Mouse (Mus musculus) neural tube, embryonic 13.5 days (tissue): ENCODE results near the gene Pitpna. TPM values are rescaled to one million over a fixed set of nuclear protein-coding genes. Genes with fewer than 3 reads are reported as not detected.
A peak's percentile ranks its signal among the peaks of the same experiment; 100 is the strongest.

Source experiments
- ATAC-seq: fragments of 200-750 bp; cut with Nextera tagmentation; 2 replicates; pipeline ENCODE4 v1.8.0; 2017; ENCODE audit warnings: low read depth, mild to moderate bottlenecking, moderate TSS enrichment, moderate library complexity
- H3K27ac ChIP-seq: fragments of 300-500 bp; sonication (generic); replicated peaks from 2 replicates; pipeline ENCODE4 v1.5.1; 2015; ENCODE audit warnings: moderate library complexity, mild to moderate bottlenecking, inconsistent platforms
- H3K27me3 ChIP-seq: fragments of 300-500 bp; sonication (generic); 2 replicates; pipeline ENCODE4 v1.6.1; 2015; ENCODE audit warnings: mild to moderate bottlenecking, inconsistent platforms
- H3K36me3 ChIP-seq: fragments of 300-500 bp; sonication (generic); 2 replicates; pipeline ENCODE4 v1.6.1; 2015; ENCODE audit warnings: mild to moderate bottlenecking, inconsistent platforms
- H3K4me1 ChIP-seq: fragments of 300-500 bp; sonication (generic); replicated peaks from 2 replicates; pipeline ENCODE4 v1.6.1; 2015; ENCODE audit warnings: inconsistent platforms
- H3K4me2 ChIP-seq: fragments of 300-500 bp; sonication (generic); 2 replicates; pipeline ENCODE4 v1.6.1; 2015; ENCODE audit warnings: inconsistent platforms, mild to moderate bottlenecking, moderate library complexity
- H3K4me3 ChIP-seq: fragments of 300-500 bp; sonication (generic); 2 replicates; pipeline ENCODE4 v1.5.1; 2015; ENCODE audit warnings: mild to moderate bottlenecking, inconsistent platforms
- H3K9ac ChIP-seq: fragments of 300-500 bp; sonication (generic); 2 replicates; pipeline ENCODE4 v1.6.1; 2015; ENCODE audit warnings: moderate library complexity, mild to moderate bottlenecking, inconsistent platforms
- H3K9me3 ChIP-seq: fragments of 300-500 bp; sonication (generic); 2 replicates; pipeline ENCODE4 v1.6.1; 2016; ENCODE audit warnings: inconsistent platforms
- WGBS: fragments of 180-500 bp; shearing (Covaris S2); methylation state at CpG from one replicate; pipeline ENCODE4 v1.1.7; 2015; 5-methylcytosine and 5-hydroxymethylcytosine counted together
- microRNA-seq: library from miRNA; unstranded; fragments of <30 nt; microRNA quantifications from one replicate; pipeline ENCODE4, GENCODE M21; 2016
- polyA plus RNA-seq: library from polyadenylated mRNA; unstranded; fragments of >200 nt; fragmentation: Nextera tagmentation; extraction: Ambion mirVana; gene quantifications from 2 replicates; pipeline ENCODE4 v1.2.1, GENCODE M21; 2015

Pitpna gene
- polyA plus RNA-seq, 1 experiment from 2014 or later, result 122 TPM

- 89% methylated on average over 3 of the region's 3 CpGs for WGBS
- peak overlapping the region; percentile 95 for H3K4me3 ChIP-seq
- peak overlapping the region; percentile 95 for H3K27ac ChIP-seq
- no peaks in the 10 kb centered on the region for H3K27me3 ChIP-seq
- H3K9me3 ChIP-seq, result no peaks in the 10 kb centered on the region
- peaks cover 27% of the 10 kb centered on the region for H3K4me1 ChIP-seq
- H3K9ac ChIP-seq, result peak overlapping the region; percentile 56
- no peak for ATAC-seq
- H3K36me3 ChIP-seq, result peaks cover 7% of the 10 kb centered on the region
- peak overlapping the region; percentile 83 for H3K4me2 ChIP-seq
Observed at GRCm38 (mm10) chr11:75677881-75678746, 90.2 kb downstream of the Pitpna start.

Small RNA genes within 50 kb of the gene (microRNA-seq; reads per million reads assigned to microRNA genes)
- not detected for gene Mir3971

Other genes starting within 250 kb of the Pitpna start
- 50.5 and 51.1 TPM in 2 replicates for gene Rpa1, start 239.8 kb upstream of the Pitpna start, polyA plus RNA-seq
- 12.8 and 16.0 TPM in 2 replicates for gene Smyd4, start 239.7 kb upstream of the Pitpna start, polyA plus RNA-seq
- 60.8 and 74.9 TPM in 2 replicates for gene Serpinf1, start 165.4 kb upstream of the Pitpna start, polyA plus RNA-seq
- gene Serpinf2, start 148.5 kb upstream of the Pitpna start, polyA plus RNA-seq, result 0.25 TPM in 1 of 2 replicates, not detected in the other
- gene Wdr81, start 133.4 kb upstream of the Pitpna start, polyA plus RNA-seq, result 5.9 and 6.0 TPM in 2 replicates
- gene Tlcd2, start 126.4 kb upstream of the Pitpna start, polyA plus RNA-seq, result 3.9 and 4.3 TPM in 2 replicates
- gene Prpf8, start 101.3 kb upstream of the Pitpna start, polyA plus RNA-seq, result 47.3 and 51.3 TPM in 2 replicates
- 0.54 and 1.7 TPM in 2 replicates for gene Rilp, start 78.0 kb upstream of the Pitpna start, polyA plus RNA-seq
- 4.7 TPM in 2 replicates for gene Scarf1, start 74.6 kb upstream of the Pitpna start, polyA plus RNA-seq
- 17.5 and 20.4 TPM in 2 replicates for gene Slc43a2, start 56.4 kb upstream of the Pitpna start, polyA plus RNA-seq
- gene Inpp5k, start 42.9 kb downstream of the Pitpna start, polyA plus RNA-seq, result 39.9 and 42.8 TPM in 2 replicates
- 10.7 and 12.9 TPM in 2 replicates for gene Myo1c, start 62.4 kb downstream of the Pitpna start, polyA plus RNA-seq
- 120 and 133 TPM in 2 replicates for gene Crk, start 91.2 kb downstream of the Pitpna start, polyA plus RNA-seq
- gene Ywhae, start 144.8 kb downstream of the Pitpna start, polyA plus RNA-seq, result 1,498 and 1,540 TPM in 2 replicates
- gene Doc2b, start 208.0 kb downstream of the Pitpna start, polyA plus RNA-seq, result 0.92 and 0.99 TPM in 2 replicates